Mouse (Mus musculus) kidney, adult 9 months (tissue): ENCODE measurements around the gene Hist2h2ab.
"Not testable (repeated sequence)": the region's sequence is repeated elsewhere in the genome, so short reads cannot be mapped to it uniquely, and the experiment has no call there.

Experiments
- DNase-seq: peaks from one replicate; pipeline ENCODE4 v3.0.0; 2022

Hist2h2ab gene

GRCm38 (mm10) chr3:96219661-96220130, at the start of gene Hist2h2ab, which contains the start of gene Bola1:
Gene Hist2h2ab, plus strand, starts transcription at chr3:96219865.
Gene Bola1, minus strand, starts transcription at chr3:96219709.
- DNase-seq, result peak; percentile 92

GRCm38 (mm10) chr3:96170276-96170675, 49.4 kb upstream of the Hist2h2ab start:
- no peak for DNase-seq

GRCm38 (mm10) chr3:96170976-96171545, 48.6 kb upstream of the Hist2h2ab start:
- no peak for DNase-seq

- DNase-seq, result no peak
Observed at GRCm38 (mm10) chr3:96171583-96172196, 48.0 kb upstream of the Hist2h2ab start.

DNA sequence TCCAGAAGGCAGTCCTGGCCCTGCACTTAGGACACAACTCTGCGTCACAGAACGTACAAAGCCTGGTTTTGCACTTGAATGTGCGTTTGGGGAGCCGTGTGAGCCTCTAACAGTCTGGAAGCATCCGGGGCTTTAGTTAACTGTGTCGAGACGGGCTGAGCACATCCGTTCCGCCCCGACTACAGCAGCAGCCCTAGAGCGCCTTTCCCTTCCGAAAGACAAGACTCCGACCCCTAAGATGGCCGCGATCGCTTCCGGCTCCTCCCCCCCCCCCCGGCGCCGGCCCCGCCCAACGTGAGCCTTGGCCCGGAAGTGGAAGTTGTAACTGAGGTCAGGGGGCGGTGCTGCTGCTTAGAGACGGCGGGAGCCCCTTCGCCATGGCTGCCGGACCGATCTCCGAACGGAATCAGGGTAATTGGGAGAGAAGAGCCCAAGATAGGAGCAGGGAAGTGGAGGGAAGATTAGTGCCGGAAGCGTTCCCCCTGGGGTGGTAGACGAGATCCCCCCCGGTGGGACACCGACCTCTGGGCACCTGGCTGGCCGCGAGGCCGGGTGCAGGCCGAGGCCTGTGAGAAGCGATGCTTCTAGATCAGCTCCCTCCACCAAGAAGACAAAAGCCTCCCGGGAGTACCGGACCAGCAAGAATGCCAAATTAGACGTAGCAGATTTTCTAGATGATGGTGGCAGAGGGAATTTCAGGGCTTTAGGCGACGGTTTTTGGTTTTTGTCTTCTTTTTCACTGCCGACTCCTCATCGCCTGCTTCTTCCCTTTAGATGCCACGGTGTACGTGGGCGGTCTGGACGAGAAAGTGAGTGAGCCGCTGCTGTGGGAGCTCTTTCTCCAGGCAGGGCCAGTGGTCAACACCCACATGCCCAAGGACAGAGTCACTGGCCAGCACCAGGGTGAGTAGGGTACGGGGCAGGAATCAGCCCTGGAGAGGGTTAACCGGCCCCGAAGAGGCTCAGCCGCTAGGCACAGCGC, 47.2 kb upstream of the Hist2h2ab start, which contains the start of gene Sf3b4:
Gene Sf3b4, plus strand, starts transcription at position 136 of the 982 bp plus-strand sequence.
- peak; percentile 85 for DNase-seq

- DNase-seq, result no peak
Observed at GRCm38 (mm10) chr3:96173185-96173584, 46.5 kb upstream of the Hist2h2ab start.

DNA sequence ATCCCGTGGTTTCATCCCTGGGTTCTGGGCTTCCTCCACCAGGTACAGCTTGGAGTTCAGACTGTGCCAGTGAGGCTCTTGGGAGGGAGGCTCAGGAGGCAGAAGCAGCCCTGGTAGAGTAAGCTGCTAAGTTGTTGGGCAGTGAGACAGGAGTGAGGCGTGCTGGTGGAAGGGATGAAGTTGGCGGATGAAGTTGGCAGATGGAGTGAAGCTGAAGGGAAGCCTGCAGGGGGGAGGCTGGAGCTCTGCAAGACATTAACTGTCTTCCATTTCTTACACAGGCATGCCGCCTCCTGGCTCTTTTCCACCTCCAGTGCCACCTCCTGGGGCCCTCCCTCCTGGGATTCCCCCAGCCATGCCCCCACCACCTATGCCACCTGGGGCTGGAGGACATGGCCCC, 45.6 kb upstream of the Hist2h2ab start:
- DNase-seq, result not testable (repeated sequence)

DNA sequence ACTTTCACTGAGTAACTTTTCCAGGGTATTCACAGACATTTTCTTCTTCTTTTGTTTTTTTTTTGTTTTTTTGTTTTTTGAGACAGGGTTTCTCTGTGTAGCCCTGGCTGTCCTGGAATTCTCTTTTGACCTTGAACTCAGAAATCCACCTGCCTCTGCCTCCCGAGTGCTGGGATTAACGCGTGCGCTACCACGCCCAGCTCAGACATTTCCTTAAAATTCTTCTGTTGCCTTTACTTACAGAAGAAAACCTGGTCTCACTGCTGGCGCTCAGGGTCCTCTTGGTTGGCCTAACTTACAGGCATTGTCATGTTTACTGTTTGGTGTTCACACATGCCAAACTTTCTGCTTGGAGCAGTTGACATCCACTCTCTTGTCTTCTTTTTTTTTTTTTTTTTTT, 44.4 kb upstream of the Hist2h2ab start:
- no peak for DNase-seq

DNA sequence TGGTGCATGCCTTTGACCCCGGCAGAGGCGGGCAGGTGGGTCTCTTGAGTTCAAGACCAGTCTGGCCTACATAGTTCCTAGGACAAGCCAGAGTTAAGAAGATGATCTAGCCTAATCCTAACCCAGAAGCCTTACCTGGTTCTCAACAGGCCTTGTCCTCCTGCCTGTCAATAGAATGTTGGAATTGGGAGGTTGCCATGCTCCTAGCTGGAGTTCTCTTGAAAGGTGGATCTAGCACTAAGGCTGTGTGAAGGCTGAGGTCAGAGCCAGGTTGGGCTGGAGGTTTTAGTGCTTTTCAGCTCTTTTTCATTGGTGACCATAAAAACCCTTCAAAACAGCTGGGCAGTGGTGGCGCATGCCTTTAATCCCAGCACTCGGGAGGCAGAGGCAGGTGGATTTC, 41.2 kb upstream of the Hist2h2ab start:
- DNase-seq, result no peak

GRCm38 (mm10) chr3:96178902-96179301, 40.8 kb upstream of the Hist2h2ab start:
- no peak for DNase-seq

DNA sequence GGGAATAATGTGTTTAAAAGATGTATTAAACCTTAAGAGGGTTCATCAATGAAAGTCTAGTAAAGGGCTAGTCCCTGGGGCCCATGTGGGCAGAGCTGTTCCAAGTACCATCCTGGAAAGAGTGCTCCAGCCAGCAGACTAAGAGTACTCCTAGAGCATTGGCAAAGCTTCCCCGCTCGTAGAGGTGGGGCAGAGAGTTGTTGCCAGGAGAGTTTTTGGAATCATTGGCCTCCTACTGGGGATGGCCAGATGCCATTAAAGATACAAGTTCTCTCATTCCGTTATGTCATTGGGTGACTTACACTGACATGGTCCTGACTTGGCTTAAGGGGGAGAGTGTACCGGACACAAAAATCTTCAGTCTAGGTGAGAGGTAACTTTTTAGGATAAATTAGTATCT, 40.1 kb upstream of the Hist2h2ab start:
- peak; percentile 59 for DNase-seq

GRCm38 (mm10) chr3:96180727-96181477, 38.8 kb upstream of the Hist2h2ab start, which contains the start of gene Sv2a:
Gene Sv2a, plus strand, starts transcription at chr3:96181151.
- no peak for DNase-seq

- DNase-seq, result no peak
Observed at GRCm38 (mm10) chr3:96181510-96182381, 37.9 kb upstream of the Hist2h2ab start.

DNA sequence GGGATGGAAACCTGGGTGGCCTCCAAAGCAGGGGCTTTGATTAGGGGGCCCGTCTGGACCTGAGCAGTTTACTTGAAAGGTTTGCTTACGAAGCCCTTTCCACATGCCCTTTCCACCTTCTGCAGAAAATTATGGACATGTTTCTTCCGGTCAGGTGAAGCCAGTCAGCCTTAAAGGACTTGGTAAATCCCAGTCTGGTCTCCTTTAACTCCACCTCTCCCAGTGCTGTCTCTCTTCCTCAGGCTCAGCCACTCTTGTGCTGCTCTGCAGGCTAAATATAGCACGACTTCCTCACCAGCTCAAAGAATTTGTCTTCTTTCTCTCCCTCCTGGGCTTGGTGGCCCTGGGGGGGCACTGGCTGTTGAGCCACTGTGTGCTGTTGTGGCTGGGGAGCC, 37.3 kb upstream of the Hist2h2ab start:
- no peak for DNase-seq

GRCm38 (mm10) chr3:96192977-96193376, 26.7 kb upstream of the Hist2h2ab start:
- no peak for DNase-seq

DNA sequence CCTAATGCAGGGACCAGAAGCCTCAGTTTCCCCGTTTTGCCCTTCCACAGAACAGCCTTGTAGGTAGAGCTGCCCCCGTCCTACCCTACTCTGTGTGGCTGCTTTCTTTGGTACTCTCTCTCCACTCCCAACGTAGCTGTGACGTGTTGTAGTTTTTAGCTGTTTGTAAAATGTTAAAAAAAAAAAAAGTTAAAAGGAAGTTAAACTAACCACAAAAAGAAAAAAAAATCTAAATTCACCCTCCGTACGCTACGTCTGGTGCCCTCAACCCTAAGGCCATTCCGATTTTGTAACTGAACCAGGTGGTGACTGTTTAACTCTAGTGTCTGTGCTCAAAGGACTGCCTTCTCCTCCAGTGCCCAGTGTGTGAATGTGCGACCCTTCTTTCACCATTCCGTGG, 24.7 kb upstream of the Hist2h2ab start:
- DNase-seq, result no peak

DNA sequence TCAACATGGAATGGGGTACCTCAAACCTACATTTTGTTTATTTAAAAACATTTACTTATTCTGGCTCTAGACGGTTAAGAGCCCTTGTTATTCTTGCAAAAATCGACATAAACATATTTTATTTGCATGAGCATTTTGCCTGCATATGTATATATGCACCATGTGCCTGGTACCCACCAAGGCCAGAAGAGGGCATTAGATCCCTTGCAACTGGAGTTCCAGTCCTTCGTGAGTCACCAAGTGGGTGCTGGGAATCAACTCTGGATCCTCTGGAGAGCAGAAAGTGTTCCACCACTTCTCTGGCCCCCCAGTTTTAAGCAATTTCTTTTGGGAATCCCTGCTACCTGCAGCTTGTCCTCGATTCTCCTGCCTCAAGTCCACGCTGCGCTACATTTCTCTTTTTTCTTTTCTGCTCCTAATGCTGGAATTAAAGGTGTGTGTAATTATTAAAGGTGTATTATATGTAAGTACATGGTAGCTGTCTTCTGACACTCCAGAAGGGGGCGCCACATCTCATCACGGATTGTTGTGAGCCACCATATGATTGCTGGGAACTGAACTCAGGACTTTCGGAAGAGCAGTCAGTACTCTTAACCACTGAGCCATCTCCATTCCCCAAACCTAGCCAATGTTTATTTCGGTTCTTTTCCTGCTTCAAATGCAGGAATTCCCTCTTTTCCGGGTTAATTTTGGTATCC, 23.9 kb upstream of the Hist2h2ab start:
- no peak for DNase-seq

GRCm38 (mm10) chr3:96196437-96197128, 23.1 kb upstream of the Hist2h2ab start:
- no peak for DNase-seq

DNA sequence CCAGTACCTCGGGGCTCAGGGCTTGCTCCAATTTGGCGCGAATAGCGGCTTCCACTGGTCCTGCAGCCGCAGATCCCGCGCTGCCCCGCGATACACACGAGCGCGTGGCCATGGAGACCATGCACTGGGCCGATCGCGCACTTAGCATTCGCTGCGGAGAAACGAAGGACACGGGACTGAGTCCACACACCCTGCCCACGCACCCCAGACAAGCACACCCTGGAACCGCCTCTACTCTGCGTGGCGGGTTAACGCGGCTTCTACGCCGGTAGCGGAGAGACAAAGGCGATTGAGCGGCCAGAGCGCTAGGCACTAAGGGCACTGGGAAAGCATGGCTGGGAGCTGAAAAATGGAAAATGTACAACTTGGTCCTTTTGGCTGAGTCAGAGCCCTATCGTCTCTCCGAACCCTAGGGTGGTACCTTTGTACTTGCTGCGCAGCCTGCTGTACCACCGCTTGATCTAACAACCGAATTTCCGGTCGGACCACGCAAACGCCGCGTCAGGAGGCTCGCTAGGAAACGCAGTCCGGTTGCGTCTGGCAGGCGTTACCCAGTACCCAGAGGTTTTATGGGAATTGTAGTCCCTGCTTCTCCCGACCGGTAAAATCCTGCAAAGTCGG, 22.4 kb upstream of the Hist2h2ab start:
- peak; percentile 93 for DNase-seq

DNA sequence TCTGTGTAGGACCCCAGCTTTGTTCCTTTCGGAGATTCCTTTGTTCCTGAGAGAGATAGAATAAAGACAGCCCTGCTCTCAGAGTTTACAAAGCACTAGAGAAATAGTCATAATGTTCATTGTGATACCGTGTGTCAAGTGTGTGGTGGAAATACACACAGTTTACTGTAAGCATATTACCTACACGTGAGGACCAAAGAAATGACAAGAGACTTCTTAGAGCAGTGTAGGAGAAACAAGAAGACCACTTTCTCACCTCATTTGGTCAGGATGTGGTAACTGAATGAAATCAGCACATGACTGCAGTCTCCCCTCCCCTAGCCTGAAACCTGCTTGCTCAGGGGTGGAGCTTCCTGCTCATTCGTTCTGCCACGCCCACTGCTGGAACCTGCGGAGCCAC, 21.5 kb upstream of the Hist2h2ab start:
- DNase-seq, result peak; percentile 59
